Mouse (Mus musculus): Measurements from ENCODE around the gene Hmgcs1. TPM values are rescaled to one million over a fixed set of nuclear protein-coding genes. Genes with fewer than 3 reads are reported as not detected.

Gene Hmgcs1
- polyA plus RNA-seq, 1 experiment from 2014 or later: 455 TPM

DNA sequence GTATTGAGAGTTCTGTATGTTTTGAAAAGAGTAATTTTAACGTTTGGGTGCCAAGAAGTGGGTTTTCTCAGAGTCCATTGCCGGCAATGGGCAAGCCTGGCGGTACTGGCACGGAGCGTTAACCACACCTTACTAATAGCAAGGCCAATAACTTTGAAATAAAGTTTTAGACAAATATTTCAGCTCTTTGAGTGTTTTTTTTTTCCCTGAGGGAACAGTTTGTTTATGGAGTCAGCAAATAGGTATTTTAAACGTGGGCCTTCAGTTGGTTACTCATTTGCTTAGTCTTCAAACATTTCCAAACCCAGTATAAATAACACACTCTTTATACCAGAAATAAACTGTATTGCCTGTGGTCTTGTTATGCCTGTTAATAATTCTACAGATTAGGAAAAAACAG lies 17.7 kb downstream of the Hmgcs1 start:
- H3K9ac ChIP-seq (replicated peaks): no peak overlapping the region
- no peaks in the 10 kb centered on the region for H3K9me3 ChIP-seq
- no peaks in the 10 kb centered on the region for H3K4me1 ChIP-seq (replicated peaks)
- ATAC-seq: no peak
- H3K27me3 ChIP-seq: no peaks in the 10 kb centered on the region
- WGBS: 93% methylated on average over 6 of the region's 6 CpGs
- no peak overlapping the region for H3K4me2 ChIP-seq (replicated peaks)
- H3K4me3 ChIP-seq (replicated peaks): no peak overlapping the region
- H3K27ac ChIP-seq: no peak overlapping the region
- peaks cover 72% of the 10 kb centered on the region for H3K36me3 ChIP-seq

DNA sequence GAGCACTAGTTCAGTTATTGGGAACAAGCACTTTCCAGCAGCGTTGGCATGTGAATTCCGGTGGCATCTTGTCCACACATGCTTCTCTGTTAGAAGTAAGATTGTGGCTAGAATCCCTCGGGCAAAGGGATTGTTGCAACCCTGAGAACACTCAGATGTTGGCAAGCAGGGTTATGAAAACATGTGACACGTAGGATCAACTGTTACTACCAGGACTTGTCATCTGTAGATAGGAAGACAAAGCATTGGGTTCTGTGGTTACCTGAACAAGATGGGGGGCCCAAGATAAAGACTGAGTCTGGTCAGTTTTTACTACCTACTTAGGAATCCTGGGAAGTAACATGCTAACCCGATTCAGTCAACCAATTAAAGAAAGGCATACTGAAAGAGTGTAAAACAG lies 18.8 kb downstream of the Hmgcs1 start:
- Histone ChIP-seq H3K9me3 (no peaks in the 10 kb centered on the region), H3K27me3 (no peaks in the 10 kb centered on the region), H3K9ac (replicated peaks) (no peak overlapping the region), H3K4me2 (replicated peaks) (no peak overlapping the region), H3K4me3 (replicated peaks) (no peak overlapping the region), H3K27ac (no peak overlapping the region), H3K36me3 (peaks cover 63% of the 10 kb centered on the region), H3K4me1 (replicated peaks) (no peaks in the 10 kb centered on the region)
- 96% methylated on average over 5 of the region's 5 CpGs for WGBS
- no peak for ATAC-seq

DNA sequence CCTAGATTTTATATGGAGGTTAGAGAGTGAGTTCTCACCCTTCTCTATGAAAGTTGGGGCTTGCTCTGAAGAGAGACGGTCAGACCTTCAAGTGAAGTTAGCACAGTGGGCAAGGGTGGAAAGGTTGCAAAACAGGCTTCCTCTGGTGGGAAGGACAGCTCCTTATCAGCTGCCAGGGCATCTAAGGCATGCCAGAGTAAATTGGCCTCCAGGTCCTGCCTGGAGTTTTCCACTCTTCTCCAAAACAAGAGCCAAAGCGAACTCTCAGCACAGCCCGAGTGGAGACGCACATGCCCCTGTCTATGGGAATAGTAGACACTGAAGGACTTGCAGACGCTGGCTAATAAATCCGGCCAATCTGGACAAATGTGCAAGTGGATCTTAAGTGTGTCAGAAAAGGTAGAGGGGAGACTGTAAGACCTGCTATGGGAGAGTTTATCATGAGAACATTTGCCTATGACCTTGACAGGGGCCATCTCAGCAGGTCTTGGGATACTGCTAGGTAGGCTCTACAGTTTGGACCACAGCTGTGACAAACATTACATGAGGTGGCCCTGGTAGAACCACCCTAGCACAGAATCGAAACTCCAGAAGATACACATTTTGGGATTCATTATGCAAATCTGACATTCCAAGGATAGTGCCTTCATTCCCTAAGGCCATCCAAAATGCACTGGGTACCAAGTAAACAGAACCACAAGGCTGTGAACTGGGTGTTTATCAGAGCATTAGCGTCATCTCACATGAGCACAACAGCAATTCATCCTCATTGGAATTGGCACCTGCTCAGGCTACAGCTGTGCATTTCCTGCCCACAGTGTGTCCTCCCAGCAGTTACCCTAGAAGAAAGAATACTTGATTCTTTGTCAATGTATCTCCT lies 19.4 kb downstream of the Hmgcs1 start:
- Histone ChIP-seq H3K9me3 (no peaks in the 10 kb centered on the region), H3K4me1 (replicated peaks) (no peaks in the 10 kb centered on the region), H3K4me2 (replicated peaks) (no peak overlapping the region), H3K9ac (replicated peaks) (no peak overlapping the region), H3K27ac (peak overlapping the region; percentile 20; the same call in 1 of the 2 replicates), H3K27me3 (no peaks in the 10 kb centered on the region), H3K4me3 (replicated peaks) (no peak overlapping the region), H3K36me3 (peaks cover 56% of the 10 kb centered on the region)
- ATAC-seq: peak; percentile 57; the same call in 1 of the 2 replicates
- WGBS: 92% methylated on average over 8 of the region's 8 CpGs

DNA sequence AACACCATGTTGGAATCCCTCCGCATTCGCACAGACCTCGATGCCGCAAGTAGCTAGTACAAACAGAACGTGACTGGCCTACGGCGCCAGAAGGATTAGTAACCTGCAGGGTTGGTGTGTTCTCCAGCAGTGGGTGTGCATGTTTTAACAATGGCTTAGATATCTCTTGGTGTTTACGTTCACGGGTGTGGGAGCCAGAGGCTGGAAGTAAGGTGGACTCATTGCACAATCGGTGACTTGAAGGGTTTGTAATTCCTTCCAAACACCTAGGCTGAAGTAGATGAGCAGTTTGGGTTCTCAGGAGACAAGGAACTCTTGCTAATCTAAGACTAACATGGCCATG lies 20.1 kb downstream of the Hmgcs1 start:
- ATAC-seq: peak; percentile 13; the same call in 1 of the 2 replicates
- Histone ChIP-seq H3K9ac (replicated peaks) (no peak overlapping the region), H3K27ac (peak overlapping the region; percentile 20; the same call in 1 of the 2 replicates), H3K4me1 (replicated peaks) (no peaks in the 10 kb centered on the region), H3K36me3 (peaks cover 50% of the 10 kb centered on the region), H3K27me3 (no peaks in the 10 kb centered on the region), H3K4me2 (replicated peaks) (no peak overlapping the region), H3K9me3 (no peaks in the 10 kb centered on the region), H3K4me3 (replicated peaks) (no peak overlapping the region)
- WGBS: 84% methylated on average over 10 of the region's 10 CpGs

DNA sequence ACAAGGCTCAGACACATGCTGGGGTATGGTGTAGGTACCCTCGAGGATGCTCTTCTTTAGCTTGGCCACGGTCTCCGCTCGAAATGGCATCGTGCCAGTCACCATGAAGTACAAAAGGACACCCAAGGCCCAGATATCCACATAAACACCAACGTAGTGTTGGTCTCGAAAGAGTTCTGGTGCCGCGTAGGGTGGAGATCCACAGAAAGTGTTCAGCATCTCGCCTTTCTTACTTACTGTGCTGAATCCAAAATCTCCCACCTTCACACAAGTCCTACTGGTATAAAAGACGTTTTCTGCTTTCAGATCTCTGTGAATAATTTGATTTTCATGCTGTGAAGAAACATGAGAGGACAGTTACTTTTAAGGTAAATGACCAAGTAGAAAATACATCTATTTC lies 22.3 kb downstream of the Hmgcs1 start:
- Histone ChIP-seq H3K4me1 (replicated peaks) (no peaks in the 10 kb centered on the region), H3K36me3 (peaks cover 34% of the 10 kb centered on the region)
- no peak for ATAC-seq

DNA sequence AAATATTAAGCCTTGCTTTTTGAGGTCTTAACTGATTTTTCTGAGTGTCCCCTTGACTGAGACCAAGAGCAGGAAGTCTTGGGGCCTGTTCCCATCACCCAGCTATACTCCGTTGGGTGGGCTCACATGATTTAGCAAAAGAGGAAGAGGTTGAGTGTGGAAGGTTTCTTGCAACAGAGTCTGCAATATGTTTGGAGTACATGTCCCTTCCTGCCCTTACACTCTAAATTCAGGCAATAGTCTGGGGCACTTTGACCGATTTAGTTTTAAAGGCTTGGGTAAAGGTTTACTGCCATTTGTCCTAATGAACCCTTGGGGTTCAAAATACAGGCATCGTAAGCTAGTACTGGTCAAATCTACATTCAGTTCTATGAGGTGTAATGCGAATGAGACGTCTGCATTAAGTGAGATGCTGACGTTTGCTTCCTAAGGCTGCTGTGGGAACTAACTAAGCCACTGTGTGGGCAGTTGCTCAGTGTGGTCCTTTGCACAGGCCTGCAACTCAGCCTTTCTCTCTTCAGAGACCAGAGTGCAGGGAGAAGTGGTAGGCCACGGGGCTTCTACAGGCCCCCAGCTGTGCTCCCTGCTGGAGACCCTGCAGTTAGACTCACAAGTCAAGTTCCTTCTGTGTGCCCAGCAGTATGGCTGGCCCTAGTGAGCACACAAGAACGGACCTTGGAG lies 23.1 kb downstream of the Hmgcs1 start:
- Histone ChIP-seq H3K4me1 (replicated peaks) (no peaks in the 10 kb centered on the region), H3K9me3 (no peaks in the 10 kb centered on the region), H3K27ac (no peak overlapping the region), H3K27me3 (no peaks in the 10 kb centered on the region), H3K9ac (replicated peaks) (no peak overlapping the region), H3K36me3 (peaks cover 30% of the 10 kb centered on the region), H3K4me3 (replicated peaks) (no peak overlapping the region), H3K4me2 (replicated peaks) (no peak overlapping the region)
- WGBS: 77% methylated on average over 8 of the region's 8 CpGs
- no peak for ATAC-seq

More for the DNA sequence above, 22.3 kb downstream of the Hmgcs1 start:
- no peak overlapping the region for H3K9ac ChIP-seq (replicated peaks)
- H3K9me3 ChIP-seq: no peaks in the 10 kb centered on the region
- no peak overlapping the region for H3K27ac ChIP-seq
- H3K4me3 ChIP-seq (replicated peaks): no peak overlapping the region
- 95% methylated on average over 11 of the region's 11 CpGs for WGBS
- no peaks in the 10 kb centered on the region for H3K27me3 ChIP-seq
- no peak overlapping the region for H3K4me2 ChIP-seq (replicated peaks)

DNA sequence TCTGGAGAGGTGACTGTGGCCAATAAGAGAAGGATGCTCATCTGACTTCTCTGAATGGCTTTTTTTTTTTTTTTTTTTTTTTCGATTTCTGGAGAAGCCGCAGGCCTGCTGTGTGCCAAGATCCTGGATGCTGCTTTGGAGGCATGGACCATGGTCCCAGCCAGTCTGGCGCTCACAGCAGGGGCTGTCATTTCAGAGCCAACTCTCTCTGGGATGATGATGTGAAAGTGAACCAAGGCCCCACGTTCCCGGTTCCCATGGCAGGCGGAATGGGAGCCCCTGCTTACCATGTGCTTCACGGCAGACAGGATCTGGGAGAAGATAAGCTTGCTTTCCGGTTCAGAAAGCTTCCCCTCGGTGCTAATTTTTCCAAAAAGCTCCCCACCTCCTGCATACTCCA lies 23.6 kb downstream of the Hmgcs1 start:
- Histone ChIP-seq H3K9me3 (no peaks in the 10 kb centered on the region), H3K4me2 (replicated peaks) (no peak overlapping the region), H3K4me3 (replicated peaks) (no peak overlapping the region), H3K4me1 (replicated peaks) (no peaks in the 10 kb centered on the region), H3K27ac (no peak overlapping the region), H3K9ac (replicated peaks) (no peak overlapping the region), H3K27me3 (no peaks in the 10 kb centered on the region), H3K36me3 (peaks cover 26% of the 10 kb centered on the region)
- WGBS: 68% methylated on average over 9 of the region's 9 CpGs
- ATAC-seq: no peak

DNA sequence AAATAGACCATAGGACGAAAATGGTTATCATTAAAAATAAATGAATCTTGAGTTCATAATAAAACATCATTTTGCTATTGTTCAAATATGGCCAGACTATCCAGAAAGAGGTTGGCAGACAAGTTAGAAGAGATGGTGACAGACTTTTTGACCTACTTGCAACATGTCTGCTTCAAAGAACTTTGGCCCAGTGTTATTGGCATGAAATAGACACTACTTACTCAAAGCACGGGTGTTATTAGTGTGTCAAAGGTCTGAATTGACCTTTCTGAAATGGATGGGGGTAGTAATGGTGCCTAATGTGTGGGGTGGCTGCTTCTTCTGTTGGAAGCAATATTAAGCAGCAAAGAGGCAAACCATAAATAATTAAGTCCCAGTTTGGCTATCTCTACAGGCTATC lies 25.9 kb downstream of the Hmgcs1 start:
- 87% methylated on average over 2 of the region's 2 CpGs for WGBS
- H3K9me3 ChIP-seq: no peaks in the 10 kb centered on the region
- no peak overlapping the region for H3K4me3 ChIP-seq (replicated peaks)
- no peak overlapping the region for H3K4me2 ChIP-seq (replicated peaks)
- peaks cover 4% of the 10 kb centered on the region; the same call in 1 of the 2 replicates for H3K36me3 ChIP-seq
- no peak overlapping the region for H3K9ac ChIP-seq (replicated peaks)
- H3K27ac ChIP-seq: no peak overlapping the region
- ATAC-seq: no peak
- H3K27me3 ChIP-seq: no peaks in the 10 kb centered on the region
- H3K4me1 ChIP-seq (replicated peaks): no peaks in the 10 kb centered on the region

DNA sequence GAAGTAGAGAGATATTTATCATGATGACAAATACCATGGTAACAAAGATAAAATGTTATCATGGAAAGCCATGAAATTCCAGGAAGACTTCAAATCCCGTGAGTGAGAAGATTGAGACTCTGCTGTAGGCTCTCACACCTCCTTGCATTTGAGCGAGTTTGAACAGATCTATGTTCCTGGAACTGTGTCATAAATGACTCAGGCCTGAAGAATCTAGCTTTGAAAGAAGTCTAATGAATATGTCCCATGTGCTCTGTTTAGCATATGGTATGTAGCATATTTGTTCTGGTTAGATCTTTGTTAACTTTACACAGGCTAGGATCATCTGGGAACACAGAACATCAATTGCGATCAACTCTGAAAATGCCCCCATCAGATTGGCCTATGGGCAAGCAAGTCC lies 32.3 kb downstream of the Hmgcs1 start:
- Histone ChIP-seq H3K27me3 (no peaks in the 10 kb centered on the region), H3K4me3 (replicated peaks) (no peak overlapping the region), H3K4me2 (replicated peaks) (no peak overlapping the region), H3K36me3 (no peaks in the 10 kb centered on the region), H3K4me1 (replicated peaks) (no peaks in the 10 kb centered on the region), H3K27ac (no peak overlapping the region), H3K9ac (replicated peaks) (no peak overlapping the region), H3K9me3 (no peaks in the 10 kb centered on the region)
- no peak for ATAC-seq
- 90% methylated on average over 3 of the region's 3 CpGs for WGBS

DNA sequence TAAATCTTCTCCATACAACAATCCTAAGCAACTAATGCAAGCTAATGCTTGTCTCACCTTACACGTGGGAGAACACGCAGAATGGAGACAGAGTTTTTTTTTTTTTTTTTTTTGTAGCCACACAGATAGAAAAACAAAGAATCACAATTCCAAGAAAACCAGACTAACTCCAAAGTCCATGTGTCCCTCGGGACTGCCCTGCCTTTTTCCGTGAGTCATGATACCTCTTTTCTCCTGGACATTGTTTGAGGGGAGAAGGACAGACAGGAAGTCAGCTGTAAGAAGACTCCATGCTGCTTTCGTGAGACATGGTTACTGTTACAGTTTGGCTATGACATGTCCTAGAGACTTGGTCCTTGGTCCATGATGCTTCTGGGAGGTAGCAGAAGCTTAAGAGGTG lies 33.2 kb downstream of the Hmgcs1 start:
- Histone ChIP-seq H3K9me3 (no peaks in the 10 kb centered on the region), H3K4me1 (replicated peaks) (peaks cover 4% of the 10 kb centered on the region), H3K27ac (no peak overlapping the region), H3K9ac (replicated peaks) (no peak overlapping the region), H3K27me3 (no peaks in the 10 kb centered on the region), H3K36me3 (no peaks in the 10 kb centered on the region), H3K4me3 (replicated peaks) (no peak overlapping the region), H3K4me2 (replicated peaks) (no peak overlapping the region)
- WGBS: 88% methylated on average over 5 of the region's 5 CpGs
- ATAC-seq: no peak

DNA sequence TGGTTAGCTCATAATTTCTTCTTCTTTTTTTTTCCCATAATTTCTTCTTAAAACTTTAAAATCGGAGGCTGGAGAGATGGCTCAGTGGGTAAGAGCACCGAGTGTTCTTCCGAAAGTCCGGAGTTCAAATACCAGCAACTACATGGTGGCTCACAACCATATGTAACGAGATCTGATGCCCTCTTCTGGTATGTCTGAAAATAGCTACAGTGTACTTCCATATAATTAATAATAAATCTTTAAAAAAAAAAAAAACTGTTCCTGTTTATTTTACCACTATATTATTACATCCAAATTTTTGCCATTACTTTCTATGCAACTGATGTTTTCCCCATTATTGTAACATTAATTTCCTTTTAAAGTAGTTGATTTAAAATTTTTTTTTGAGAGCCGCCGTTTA lies 34.4 kb downstream of the Hmgcs1 start:
- H3K4me1 ChIP-seq (replicated peaks): peaks cover 4% of the 10 kb centered on the region
- H3K4me2 ChIP-seq (replicated peaks): no peak overlapping the region
- no peaks in the 10 kb centered on the region for H3K36me3 ChIP-seq
- H3K9me3 ChIP-seq: no peaks in the 10 kb centered on the region
- H3K27ac ChIP-seq: no peak overlapping the region
- WGBS: 88% methylated on average over 7 of the region's 7 CpGs
- ATAC-seq: no peak
- no peak overlapping the region for H3K9ac ChIP-seq (replicated peaks)
- H3K27me3 ChIP-seq: no peaks in the 10 kb centered on the region
- H3K4me3 ChIP-seq (replicated peaks): no peak overlapping the region

DNA sequence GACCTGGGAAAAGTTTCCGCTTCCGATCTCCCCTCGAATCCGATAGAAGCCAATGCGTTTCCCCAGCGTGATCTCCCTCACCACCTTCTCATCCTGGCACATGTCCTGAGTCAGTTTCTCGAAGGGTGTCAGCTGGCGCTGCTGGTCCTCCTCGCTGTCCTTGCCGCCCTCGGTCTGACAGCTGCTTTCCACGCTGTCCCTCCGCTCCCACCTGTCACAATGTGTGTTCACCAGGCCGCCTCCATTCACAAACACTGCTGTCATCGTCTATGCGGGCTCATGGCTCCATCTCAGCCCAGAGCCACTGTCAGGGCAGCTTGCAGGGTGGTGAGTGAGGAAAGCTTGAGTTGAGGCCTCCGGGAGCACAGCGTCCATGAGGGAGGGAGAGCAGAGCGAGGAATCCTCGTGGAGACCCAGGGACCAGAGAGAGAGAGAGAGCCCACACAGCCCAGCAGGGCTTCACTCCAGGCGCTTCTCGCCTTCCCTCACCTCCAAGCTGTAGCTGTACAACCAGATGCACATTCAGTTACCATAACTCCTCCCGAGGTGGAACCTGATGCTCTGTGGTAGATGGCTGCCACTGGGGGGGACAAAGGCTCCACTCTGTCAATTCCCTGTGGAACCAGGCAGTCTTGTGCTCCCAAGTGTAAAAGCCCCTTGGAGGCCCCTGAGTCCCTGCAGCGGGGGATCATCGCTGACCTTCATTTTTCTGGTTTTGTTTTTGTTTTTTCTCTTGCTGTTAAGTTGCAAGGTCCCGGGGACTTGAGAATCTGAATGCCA lies 37.6 kb downstream of the Hmgcs1 start:
- H3K36me3 ChIP-seq: no peaks in the 10 kb centered on the region
- H3K4me2 ChIP-seq (replicated peaks): no peak overlapping the region
- 65% methylated on average over 26 of the region's 26 CpGs for WGBS
- peak; percentile 38; the same call in 1 of the 2 replicates for ATAC-seq
- no peaks in the 10 kb centered on the region for H3K9me3 ChIP-seq
- no peak overlapping the region for H3K27ac ChIP-seq
- H3K27me3 ChIP-seq: no peaks in the 10 kb centered on the region
- peaks cover 4% of the 10 kb centered on the region for H3K4me1 ChIP-seq (replicated peaks)
- H3K4me3 ChIP-seq (replicated peaks): no peak overlapping the region
- 0 out of 2 replicates have a peak overlapping the region, but pooled peaks have one; percentile 26 for H3K9ac ChIP-seq (replicated peaks)

Measured in midbrain, embryonic 13.5 days (tissue).